Mouse (Mus musculus): ENCODE measurements around the gene Paqr9.

Paqr9 gene

GRCm38 (mm10) chr9:95544598-95544997 lies 14.9 kb upstream of the Paqr9 start:
- DNase-seq (ENCODE audit: extremely low spot score, low read depth, low spot score), result no peak

- no peak for DNase-seq (ENCODE audit: extremely low spot score, low read depth, low spot score)
Measured at GRCm38 (mm10) chr9:95546679-95547078, 12.8 kb upstream of the Paqr9 start.

GRCm38 (mm10) chr9:95549626-95550411 lies 9.6 kb upstream of the Paqr9 start:
- no peak for DNase-seq (ENCODE audit: extremely low spot score, low read depth, low spot score)

- DNase-seq (ENCODE audit: extremely low spot score, low read depth, low spot score), result no peak
Measured at GRCm38 (mm10) chr9:95550856-95551774, 8.3 kb upstream of the Paqr9 start.

GRCm38 (mm10) chr9:95552175-95552705 lies 7.2 kb upstream of the Paqr9 start:
- DNase-seq (ENCODE audit: extremely low spot score, low read depth, low spot score), result no peak

- DNase-seq (ENCODE audit: extremely low spot score, low read depth, low spot score), result no peak
Measured at GRCm38 (mm10) chr9:95554231-95555221, 4.9 kb upstream of the Paqr9 start.

GRCm38 (mm10) chr9:95555233-95555740 lies 4.2 kb upstream of the Paqr9 start:
- DNase-seq (ENCODE audit: extremely low spot score, low read depth, low spot score), result no peak

GRCm38 (mm10) chr9:95556067-95556512 lies 3.4 kb upstream of the Paqr9 start:
- no peak for DNase-seq (ENCODE audit: extremely low spot score, low read depth, low spot score)

GRCm38 (mm10) chr9:95557722-95558121 lies 1.7 kb upstream of the Paqr9 start:
- DNase-seq (ENCODE audit: extremely low spot score, low read depth, low spot score), result no peak

- no peak for DNase-seq (ENCODE audit: extremely low spot score, low read depth, low spot score)
Measured at GRCm38 (mm10) chr9:95558726-95559058, 765 bp upstream of the Paqr9 start.

- no peak for DNase-seq (ENCODE audit: extremely low spot score, low read depth, low spot score)
Measured at GRCm38 (mm10) chr9:95559936-95560735, 679 bp downstream of the Paqr9 start.

GRCm38 (mm10) chr9:95564047-95564446 lies 4.6 kb downstream of the Paqr9 start:
- DNase-seq (ENCODE audit: extremely low spot score, low read depth, low spot score), result no peak

GRCm38 (mm10) chr9:95566394-95566793 lies 6.9 kb downstream of the Paqr9 start:
- DNase-seq (ENCODE audit: extremely low spot score, low read depth, low spot score), result no peak

- DNase-seq (ENCODE audit: extremely low spot score, low read depth, low spot score), result no peak
Measured at GRCm38 (mm10) chr9:95566931-95567330, 7.5 kb downstream of the Paqr9 start.

GRCm38 (mm10) chr9:95569249-95569648 lies 9.8 kb downstream of the Paqr9 start:
- DNase-seq (ENCODE audit: extremely low spot score, low read depth, low spot score), result no peak

- DNase-seq (ENCODE audit: extremely low spot score, low read depth, low spot score), result no peak
Measured at GRCm38 (mm10) chr9:95569966-95570365, 10.5 kb downstream of the Paqr9 start.

GRCm38 (mm10) chr9:95570604-95571003 lies 11.1 kb downstream of the Paqr9 start:
- DNase-seq (ENCODE audit: extremely low spot score, low read depth, low spot score), result no peak

GRCm38 (mm10) chr9:95571494-95571893 lies 12.0 kb downstream of the Paqr9 start:
- no peak for DNase-seq (ENCODE audit: extremely low spot score, low read depth, low spot score)

- DNase-seq (ENCODE audit: extremely low spot score, low read depth, low spot score), result no peak
Measured at GRCm38 (mm10) chr9:95572558-95572957, 13.1 kb downstream of the Paqr9 start.

Measured in hindlimb bud, embryonic 11.5 days (tissue).